Mouse (Mus musculus) stomach, postnatal 0 days (tissue): Measurements from ENCODE around the gene Rapgef1.

Experiments used
- CTCF ChIP-seq: IDR thresholded peaks from 2 replicates; pipeline ENCODE4 v1.5.1; 2016; ENCODE audit warnings: antibody characterized with exemption, low read depth, mild to moderate bottlenecking, moderate library complexity
- EP300 ChIP-seq: optimal IDR thresholded peaks from 2 replicates; pipeline ENCODE3; 2016; ENCODE audit warnings: antibody characterized with exemption

- TF ChIP-seq CTCF = no peak
- no peak for TF ChIP-seq EP300
Measured at GRCm38 (mm10) chr2:29724664-29725365, 105.3 kb downstream of the Rapgef1 start.
